Mouse (Mus musculus) heart, embryonic 16.5 days (tissue): Measurements from ENCODE around the gene Dab1. TPM values are rescaled to one million over a fixed set of nuclear protein-coding genes. Genes with fewer than 3 reads are reported as not detected.

Experiments
- ATAC-seq: fragments of 200-750 bp; cut with Nextera tagmentation; replicated peaks from 2 replicates; pipeline ENCODE4 v1.8.0; 2017; ENCODE audit warnings: moderate number of reproducible peaks; ENCODE audit not compliant: insufficient read depth, low FRiP score; ENCODE audit errors: extremely low read depth
- H3K27ac ChIP-seq: fragments of 300-500 bp; sonication (generic); 2 replicates; pipeline ENCODE4 v1.5.1; 2014; ENCODE audit warnings: mild to moderate bottlenecking, low read length, control low read depth, moderate library complexity
- H3K27me3 ChIP-seq: fragments of 300-500 bp; sonication (generic); 2 replicates; pipeline ENCODE4 v1.6.1; 2014; ENCODE audit warnings: low read length, mixed read lengths; ENCODE audit not compliant: control insufficient read depth, insufficient read depth
- H3K36me3 ChIP-seq: fragments of 300-500 bp; sonication (generic); 2 replicates; pipeline ENCODE4 v1.6.1; 2014; ENCODE audit not compliant: control insufficient read depth, insufficient read depth
- H3K4me1 ChIP-seq: fragments of 300-500 bp; sonication (generic); 2 replicates; pipeline ENCODE4 v1.6.1; 2014; ENCODE audit warnings: low read length, mixed read lengths; ENCODE audit not compliant: control insufficient read depth, insufficient read depth
- H3K4me2 ChIP-seq: fragments of 300-500 bp; sonication (generic); 2 replicates; pipeline ENCODE4 v1.6.1; 2014; ENCODE audit warnings: low read depth, mild to moderate bottlenecking, control low read depth, low read length
- H3K4me3 ChIP-seq: fragments of 300-500 bp; sonication (generic); 2 replicates; pipeline ENCODE4 v1.5.1; 2014; ENCODE audit warnings: mild to moderate bottlenecking, control low read depth, low read length
- H3K9ac ChIP-seq: fragments of 300-500 bp; sonication (generic); 2 replicates; pipeline ENCODE4 v1.6.1; 2014; ENCODE audit warnings: low read length, control low read depth
- H3K9me3 ChIP-seq: fragments of 300-500 bp; sonication (generic); replicated peaks from 2 replicates; pipeline ENCODE4 v1.6.1; 2016; ENCODE audit warnings: low read length; ENCODE audit not compliant: control insufficient read depth
- WGBS: fragments of 180-500 bp; shearing (Covaris S2); extraction: QIAGEN DNeasy Blood & Tissue Kit; methylation state at CpG from one replicate; pipeline ENCODE4 v1.1.7; 2014; 5-methylcytosine and 5-hydroxymethylcytosine counted together
- polyA plus RNA-seq: library from polyadenylated mRNA; unstranded; fragments of >200 nt; fragmentation: Nextera tagmentation; extraction: Ambion mirVana; gene quantifications from 2 replicates; pipeline ENCODE4 v1.2.1, GENCODE M21; 2015

Dab1 gene
- polyA plus RNA-seq, 1 experiment from 2014 or later, result 0.85 TPM

DNA sequence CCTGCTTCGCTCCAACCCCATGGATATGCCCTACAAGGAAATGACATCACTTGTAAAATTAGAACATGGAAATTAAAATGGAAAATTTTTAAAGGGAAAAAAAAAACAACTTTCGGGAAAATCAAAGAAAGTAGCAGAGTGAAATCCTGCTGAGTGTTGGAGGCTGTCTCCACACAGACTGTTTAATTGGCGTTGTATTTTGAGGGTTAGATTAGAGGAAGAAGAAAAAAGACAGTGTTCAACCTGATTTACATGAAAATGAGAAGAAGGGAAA lies 1025.1 kb downstream of the Dab1 start:
- Histone ChIP-seq H3K36me3 (no peaks in the 10 kb centered on the region), H3K4me2 (no peak overlapping the region), H3K4me1 (no peaks in the 10 kb centered on the region), H3K9ac (no peak overlapping the region), H3K9me3 (no peaks in the 10 kb centered on the region), H3K27ac (no peak overlapping the region), H3K4me3 (no peak overlapping the region), H3K27me3 (no peaks in the 10 kb centered on the region)
- 59% methylated on average over 3 of the region's 3 CpGs for WGBS
- ATAC-seq, result no peak

DNA sequence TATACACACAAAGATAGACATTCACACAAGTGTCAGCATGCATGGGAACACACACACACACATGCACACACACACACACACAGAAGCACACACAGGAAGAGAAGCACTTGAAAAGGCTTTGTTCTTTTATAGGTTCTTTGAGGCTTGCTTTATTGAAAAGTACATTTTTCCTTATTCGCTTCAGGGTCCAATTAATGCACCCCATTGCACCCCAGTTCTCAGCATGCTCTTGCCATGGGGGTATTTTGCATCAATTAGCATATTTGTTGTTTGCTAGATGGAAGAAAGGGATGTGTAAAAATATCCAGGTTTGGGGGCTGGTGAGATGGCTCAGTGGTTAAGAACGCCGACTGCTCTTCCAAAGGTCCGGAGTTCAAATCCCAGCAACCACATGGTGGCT lies 1025.7 kb downstream of the Dab1 start:
- WGBS, result 96% methylated on average over 4 of the region's 4 CpGs
- no peak for ATAC-seq
- Histone ChIP-seq H3K4me1 (no peaks in the 10 kb centered on the region), H3K27ac (no peak overlapping the region), H3K27me3 (no peaks in the 10 kb centered on the region), H3K4me3 (no peak overlapping the region), H3K4me2 (no peak overlapping the region), H3K36me3 (no peaks in the 10 kb centered on the region), H3K9ac (no peak overlapping the region), H3K9me3 (no peaks in the 10 kb centered on the region)

DNA sequence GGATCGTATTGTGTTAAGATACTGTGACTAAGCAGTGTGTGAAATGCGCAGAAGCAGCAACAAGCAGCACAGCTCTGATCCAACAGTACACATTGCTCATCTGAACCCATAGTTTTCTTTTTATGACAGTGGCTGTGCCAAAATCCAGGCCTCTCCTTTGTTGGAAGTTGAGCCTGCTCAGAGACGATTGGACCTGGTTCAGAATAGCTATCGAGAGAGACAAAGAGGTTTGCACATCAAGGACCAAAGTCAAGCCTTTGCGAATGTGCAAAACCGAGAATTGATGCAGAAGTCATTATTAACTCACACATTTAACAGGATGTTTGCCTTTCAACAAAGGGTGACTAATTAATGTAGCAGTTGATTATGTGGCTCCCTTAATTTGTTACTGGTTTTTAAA lies 1032.6 kb downstream of the Dab1 start:
- no peaks in the 10 kb centered on the region for H3K27me3 ChIP-seq
- no peaks in the 10 kb centered on the region for H3K36me3 ChIP-seq
- H3K9me3 ChIP-seq, result no peaks in the 10 kb centered on the region
- H3K9ac ChIP-seq, result no peak overlapping the region
- H3K4me3 ChIP-seq, result no peak overlapping the region
- no peak for ATAC-seq
- peaks cover 6% of the 10 kb centered on the region for H3K4me1 ChIP-seq
- H3K4me2 ChIP-seq, result no peak overlapping the region
- WGBS, result 73% methylated on average over 6 of the region's 6 CpGs
- no peak overlapping the region for H3K27ac ChIP-seq

DNA sequence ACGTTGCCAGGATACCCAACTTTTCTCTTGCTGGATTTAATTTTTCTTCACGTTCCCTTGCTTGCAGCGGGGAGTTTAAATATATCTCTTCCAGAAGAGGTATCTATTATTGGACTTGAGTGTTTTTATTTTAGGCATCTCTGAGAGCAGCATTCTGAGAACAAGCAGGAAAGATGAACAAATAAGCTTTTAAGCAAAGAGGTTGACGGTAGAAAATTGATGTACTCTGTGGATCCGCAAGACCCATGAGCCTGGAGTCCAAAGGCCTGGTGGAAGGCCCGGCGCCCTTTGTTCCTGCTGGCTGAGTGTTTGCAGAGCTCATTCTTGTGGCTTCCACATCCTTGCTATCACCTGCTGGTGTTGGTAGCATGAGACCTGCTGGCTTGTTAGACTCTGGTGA lies 1037.6 kb downstream of the Dab1 start:
- WGBS, result 47% methylated on average over 7 of the region's 7 CpGs
- Histone ChIP-seq H3K27ac (peak overlapping the region; percentile 41; the same call in 1 of the 2 replicates), H3K9me3 (no peaks in the 10 kb centered on the region), H3K4me2 (peak overlapping the region; percentile 25; the same call in 1 of the 2 replicates), H3K9ac (no peak overlapping the region), H3K36me3 (no peaks in the 10 kb centered on the region), H3K4me1 (peaks cover 9% of the 10 kb centered on the region), H3K27me3 (no peaks in the 10 kb centered on the region), H3K4me3 (no peak overlapping the region)
- no peak for ATAC-seq

DNA sequence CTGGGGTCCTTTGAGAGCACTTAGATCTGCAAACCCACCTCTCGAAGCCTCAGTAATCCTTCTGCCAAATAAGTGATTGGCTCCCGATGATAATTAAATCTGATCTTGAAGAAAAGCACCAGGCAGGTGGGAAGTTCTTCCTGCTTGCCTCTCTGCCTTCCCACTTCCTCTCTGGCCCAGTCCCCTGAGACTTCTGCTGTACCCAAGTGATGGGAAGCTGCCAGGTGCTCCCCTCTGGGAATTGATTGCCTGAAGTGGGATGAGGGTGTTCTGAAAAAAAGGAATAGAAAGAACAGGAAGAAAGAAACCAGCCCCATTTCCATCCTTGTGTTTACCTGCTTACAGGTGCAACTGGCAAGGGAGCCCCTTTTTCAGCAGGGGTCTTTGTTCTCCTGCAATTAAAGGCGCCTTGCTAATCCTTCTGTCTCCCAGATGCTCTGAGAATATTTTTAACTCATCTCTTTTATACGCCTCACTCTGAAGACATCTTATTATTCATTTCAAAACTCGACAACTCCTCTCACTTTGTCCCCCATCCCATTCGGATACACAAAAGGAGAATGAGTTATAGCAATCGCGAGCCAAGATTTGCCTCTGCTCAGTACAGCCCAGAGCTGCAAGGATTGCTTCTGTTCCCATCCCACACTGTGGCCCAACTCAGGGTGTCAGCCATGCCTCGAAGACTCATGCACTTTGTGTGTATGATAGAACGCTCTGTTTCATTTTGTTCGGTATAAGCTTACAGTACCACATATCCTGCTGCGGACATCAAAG lies 1043.9 kb downstream of the Dab1 start:
- WGBS, result 74% methylated on average over 12 of the region's 12 CpGs
- ATAC-seq, result no peak
- H3K4me3 ChIP-seq, result no peak overlapping the region

DNA sequence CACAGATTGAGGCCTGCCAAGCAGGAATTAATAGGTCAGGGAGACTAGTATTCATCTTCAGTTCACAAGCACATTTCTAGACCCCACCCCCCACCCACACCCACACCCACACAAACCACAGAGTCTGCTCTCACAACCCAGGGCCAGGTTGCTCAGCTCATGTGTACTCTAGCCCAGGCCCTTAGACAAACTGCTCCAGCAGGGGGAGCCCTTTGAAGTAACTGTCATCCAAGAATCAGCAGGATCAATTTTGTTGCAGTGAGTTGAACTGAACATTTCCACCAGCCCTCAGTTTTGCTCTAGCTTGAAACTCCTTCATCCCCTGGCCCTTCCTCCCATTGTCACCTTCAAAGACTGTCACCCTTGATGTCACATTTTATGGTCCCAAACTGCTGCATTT lies 1046.4 kb downstream of the Dab1 start:
- H3K4me2 ChIP-seq, result no peak overlapping the region
- no peak overlapping the region for H3K9ac ChIP-seq
- H3K36me3 ChIP-seq, result no peaks in the 10 kb centered on the region
- ATAC-seq, result no peak
- no peak overlapping the region for H3K27ac ChIP-seq
- H3K27me3 ChIP-seq, result no peaks in the 10 kb centered on the region
- H3K4me3 ChIP-seq, result no peak overlapping the region
- H3K9me3 ChIP-seq, result no peaks in the 10 kb centered on the region
- H3K4me1 ChIP-seq, result no peaks in the 10 kb centered on the region

More for the DNA sequence above, 1043.9 kb downstream of the Dab1 start:
- Histone ChIP-seq H3K27me3 (no peaks in the 10 kb centered on the region), H3K9ac (no peak overlapping the region), H3K27ac (no peak overlapping the region), H3K36me3 (no peaks in the 10 kb centered on the region), H3K4me1 (no peaks in the 10 kb centered on the region), H3K4me2 (no peak overlapping the region), H3K9me3 (no peaks in the 10 kb centered on the region)

DNA sequence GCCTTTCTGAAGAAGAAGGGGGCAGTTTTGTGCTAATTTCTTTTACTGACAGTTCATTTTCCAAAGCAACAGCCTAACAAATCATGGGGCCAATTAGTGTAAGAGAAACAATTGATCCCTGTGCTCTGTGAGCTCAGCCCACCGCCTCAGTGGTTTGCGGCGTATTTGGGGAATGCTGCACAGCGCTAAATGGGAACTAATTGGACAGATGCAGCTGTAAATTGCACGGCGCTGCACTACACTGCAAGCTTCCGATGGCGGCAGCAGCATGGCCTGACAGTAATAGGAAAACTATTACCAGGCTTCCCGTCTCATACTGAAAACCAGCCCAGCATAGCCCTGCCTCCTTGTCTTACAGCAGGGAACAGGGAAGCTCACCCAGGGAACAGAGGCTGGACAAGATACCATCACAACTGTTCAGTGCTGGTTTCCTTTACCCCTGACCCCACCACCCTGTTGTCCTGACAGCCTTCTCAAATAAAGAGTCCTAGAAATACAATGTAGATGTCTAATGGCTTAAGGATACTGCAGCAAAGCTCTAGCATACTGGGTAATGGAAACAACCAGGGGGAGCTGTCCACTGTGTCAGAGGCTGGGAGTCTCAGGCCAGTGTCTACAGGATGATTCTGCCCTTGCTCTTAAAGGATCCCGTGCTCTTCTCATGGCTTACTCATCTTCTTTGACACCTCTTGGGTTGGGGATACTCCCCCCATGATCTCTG lies 1047.8 kb downstream of the Dab1 start:
- Histone ChIP-seq H3K4me3 (no peak overlapping the region), H3K9me3 (no peaks in the 10 kb centered on the region), H3K27me3 (no peaks in the 10 kb centered on the region), H3K4me2 (no peak overlapping the region), H3K36me3 (no peaks in the 10 kb centered on the region), H3K4me1 (no peaks in the 10 kb centered on the region), H3K9ac (no peak overlapping the region), H3K27ac (no peak overlapping the region)
- no peak for ATAC-seq
- WGBS, result 89% methylated on average over 10 of the region's 10 CpGs

- WGBS, result 79% methylated on average over 6 of the region's 6 CpGs
- no peak for ATAC-seq
- Histone ChIP-seq H3K4me1 (no peaks in the 10 kb centered on the region), H3K27ac (no peak overlapping the region), H3K36me3 (no peaks in the 10 kb centered on the region), H3K4me2 (no peak overlapping the region), H3K9ac (no peak overlapping the region), H3K27me3 (no peaks in the 10 kb centered on the region), H3K4me3 (no peak overlapping the region), H3K9me3 (no peaks in the 10 kb centered on the region)
Observed at GRCm38 (mm10) chr4:104668061-104668460, 1048.9 kb downstream of the Dab1 start.

DNA sequence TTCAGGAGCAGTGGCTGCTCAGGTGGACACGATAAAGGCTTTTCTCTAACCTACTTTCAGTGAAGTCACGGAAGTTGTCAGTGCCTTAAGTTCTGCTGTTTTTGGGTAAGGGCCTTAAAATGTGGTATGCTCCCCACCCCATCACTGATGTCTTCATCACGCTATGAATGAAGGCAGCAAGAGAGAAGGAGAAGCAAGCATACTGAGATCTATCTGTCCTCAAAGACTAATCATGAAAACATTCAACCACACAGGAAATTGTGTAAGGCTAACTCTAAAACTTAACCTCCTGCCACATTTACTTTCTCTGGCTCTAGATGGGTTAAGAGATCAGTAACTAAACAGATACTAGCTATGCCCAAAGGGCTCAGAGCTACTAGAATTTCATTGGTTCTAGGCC lies 1050.2 kb downstream of the Dab1 start:
- Histone ChIP-seq H3K9me3 (no peaks in the 10 kb centered on the region), H3K36me3 (no peaks in the 10 kb centered on the region), H3K27ac (no peak overlapping the region), H3K9ac (no peak overlapping the region), H3K4me2 (no peak overlapping the region), H3K4me3 (no peak overlapping the region), H3K27me3 (no peaks in the 10 kb centered on the region), H3K4me1 (no peaks in the 10 kb centered on the region)
- 77% methylated on average over 3 of the region's 3 CpGs for WGBS
- no peak for ATAC-seq
